Mouse (Mus musculus) kidney, postnatal 0 days (tissue): ENCODE measurements around the gene Ccsap. TPM values are rescaled to one million over a fixed set of nuclear protein-coding genes. Genes with fewer than 3 reads are reported as not detected.

Experiments
- ATAC-seq: fragments of 200-750 bp; cut with Nextera tagmentation; replicated peaks from 2 replicates; pipeline ENCODE4 v1.8.0; 2017; ENCODE audit warnings: low read depth, moderate number of reproducible peaks, moderate TSS enrichment, moderate library complexity; ENCODE audit not compliant: low FRiP score
- DNase-seq: peaks from one replicate; pipeline ENCODE4 v3.0.0-alpha.2; 2016; ENCODE audit warnings: low spot score
- H3K27ac ChIP-seq: fragments of 300-500 bp; sonication (generic); 2 replicates; pipeline ENCODE4 v1.5.1; 2014; ENCODE audit warnings: mild to moderate bottlenecking
- H3K27me3 ChIP-seq: fragments of 300-500 bp; sonication (generic); 2 replicates; pipeline ENCODE4 v1.6.1; 2014; ENCODE audit warnings: low read length, mixed read lengths; ENCODE audit not compliant: insufficient read depth
- H3K36me3 ChIP-seq: fragments of 300-500 bp; sonication (generic); 2 replicates; pipeline ENCODE4 v1.6.1; 2014; ENCODE audit warnings: low read length, mixed read lengths; ENCODE audit not compliant: insufficient read depth
- H3K4me1 ChIP-seq: fragments of 300-500 bp; sonication (generic); replicated peaks from 2 replicates; pipeline ENCODE4 v1.6.1; 2014; ENCODE audit warnings: antibody characterized with exemption, low read length, mixed read lengths; ENCODE audit not compliant: insufficient read depth
- H3K4me2 ChIP-seq: fragments of 300-500 bp; sonication (generic); 2 replicates; pipeline ENCODE4 v1.6.1; 2014; ENCODE audit warnings: mild to moderate bottlenecking, low read length, moderate library complexity, mixed read lengths
- H3K4me3 ChIP-seq: fragments of 300-500 bp; sonication (generic); replicated peaks from 2 replicates; pipeline ENCODE4 v1.5.1; 2014; ENCODE audit warnings: low read depth, low read length
- H3K9ac ChIP-seq: fragments of 300-500 bp; sonication (generic); 2 replicates; pipeline ENCODE4 v1.6.1; 2014; ENCODE audit warnings: low read depth, low read length
- H3K9me3 ChIP-seq: fragments of 300-500 bp; sonication (generic); replicated peaks from 2 replicates; pipeline ENCODE4 v1.6.1; 2016; ENCODE audit warnings: low read length, inconsistent platforms, mixed read lengths
- CTCF ChIP-seq: IDR thresholded peaks from 2 replicates; pipeline ENCODE4 v1.5.1; 2016; ENCODE audit warnings: antibody characterized with exemption, low read depth, mild to moderate bottlenecking, moderate library complexity
- WGBS: fragments of 180-500 bp; shearing (Covaris S2); extraction: QIAGEN DNeasy Blood & Tissue Kit; methylation state at CpG from one replicate; pipeline ENCODE4 v1.1.7; 2014; 5-methylcytosine and 5-hydroxymethylcytosine counted together
- polyA plus RNA-seq: library from polyadenylated mRNA; unstranded; fragments of >200 nt; fragmentation: Nextera tagmentation; extraction: Ambion mirVana; gene quantifications from 2 replicates; pipeline ENCODE4 v1.2.1, GENCODE M21; 2015

Gene Ccsap
- polyA plus RNA-seq, 1 experiment from 2014 or later, result 1.8 TPM

DNA sequence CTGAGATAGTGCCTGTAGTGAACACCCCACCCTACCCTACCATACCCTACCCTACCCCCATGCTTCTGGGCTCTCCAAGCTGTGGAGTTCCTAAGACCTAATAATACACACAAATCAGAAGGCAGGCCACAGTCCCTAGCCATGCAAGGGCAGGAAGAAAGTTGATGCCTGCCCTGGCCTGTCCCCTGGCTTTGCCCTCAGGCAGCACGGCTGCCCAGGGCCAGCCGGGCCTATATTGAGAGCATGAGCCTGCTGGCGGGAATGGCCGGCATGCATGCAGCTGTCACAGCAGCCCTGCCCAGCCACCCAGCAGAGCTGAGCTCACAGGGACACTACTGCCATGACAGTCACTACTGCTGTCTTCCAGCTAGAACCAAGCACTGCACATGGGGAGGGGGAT is 23.1 kb upstream of the Ccsap start:
- Histone ChIP-seq H3K9me3 (no peaks in the 10 kb centered on the region), H3K4me1 (no peaks in the 10 kb centered on the region), H3K27me3 (no peaks in the 10 kb centered on the region), H3K36me3 (no peaks in the 10 kb centered on the region), H3K4me3 (no peak overlapping the region), H3K9ac (no peak overlapping the region), H3K4me2 (no peak overlapping the region), H3K27ac (no peak overlapping the region)
- 81% methylated on average over 4 of the region's 4 CpGs for WGBS
- no peak for DNase-seq
- no peak for TF ChIP-seq CTCF
- ATAC-seq, result no peak

GRCm38 (mm10) chr8:123882412-123882811 is 22.4 kb upstream of the Ccsap start:
- no peak overlapping the region for H3K9ac ChIP-seq
- no peak overlapping the region for H3K27ac ChIP-seq
- no peak overlapping the region for H3K4me2 ChIP-seq
- no peaks in the 10 kb centered on the region for H3K9me3 ChIP-seq
- DNase-seq, result no peak
- no peak for ATAC-seq
- no peak for TF ChIP-seq CTCF
- H3K4me1 ChIP-seq, result no peaks in the 10 kb centered on the region
- H3K4me3 ChIP-seq, result no peak overlapping the region
- 66% methylated on average over 2 of the region's 2 CpGs for WGBS
- H3K36me3 ChIP-seq, result no peaks in the 10 kb centered on the region
- no peaks in the 10 kb centered on the region for H3K27me3 ChIP-seq

DNA sequence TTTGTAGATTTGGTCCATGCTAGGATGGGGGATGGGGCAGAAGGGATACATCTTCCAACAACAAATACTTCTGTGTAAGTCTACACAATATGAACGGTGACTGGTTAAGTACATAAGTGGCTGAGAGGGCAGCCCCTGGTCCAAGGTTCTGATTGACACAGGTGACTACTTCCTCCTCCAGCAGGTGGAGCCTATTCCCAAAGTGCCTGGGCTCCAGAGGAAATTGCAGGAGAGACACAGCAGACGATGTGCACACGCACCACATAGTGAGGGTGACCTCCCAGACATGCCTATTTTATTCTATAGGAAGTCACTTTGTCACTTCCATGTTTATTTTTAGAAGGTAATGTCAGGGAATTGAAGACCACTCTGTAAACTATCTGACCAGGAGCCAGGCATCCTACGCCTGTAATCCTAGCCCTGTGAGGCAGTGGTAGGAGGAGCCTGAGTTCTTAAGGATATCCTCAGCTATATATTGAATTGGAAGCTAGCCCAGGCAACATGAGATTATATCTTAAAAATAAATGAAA is 20.9 kb upstream of the Ccsap start:
- H3K4me2 ChIP-seq, result no peak overlapping the region
- no peaks in the 10 kb centered on the region for H3K27me3 ChIP-seq
- 0 out of 2 replicates have a peak, but pooled peaks have one; percentile 26 for TF ChIP-seq CTCF
- H3K36me3 ChIP-seq, result no peaks in the 10 kb centered on the region
- H3K9me3 ChIP-seq, result no peaks in the 10 kb centered on the region
- DNase-seq, result no peak
- no peak overlapping the region for H3K27ac ChIP-seq
- H3K4me1 ChIP-seq, result no peaks in the 10 kb centered on the region
- 41% methylated on average over 4 of the region's 4 CpGs for WGBS
- no peak overlapping the region for H3K9ac ChIP-seq
- H3K4me3 ChIP-seq, result no peak overlapping the region
- no peak for ATAC-seq

DNA sequence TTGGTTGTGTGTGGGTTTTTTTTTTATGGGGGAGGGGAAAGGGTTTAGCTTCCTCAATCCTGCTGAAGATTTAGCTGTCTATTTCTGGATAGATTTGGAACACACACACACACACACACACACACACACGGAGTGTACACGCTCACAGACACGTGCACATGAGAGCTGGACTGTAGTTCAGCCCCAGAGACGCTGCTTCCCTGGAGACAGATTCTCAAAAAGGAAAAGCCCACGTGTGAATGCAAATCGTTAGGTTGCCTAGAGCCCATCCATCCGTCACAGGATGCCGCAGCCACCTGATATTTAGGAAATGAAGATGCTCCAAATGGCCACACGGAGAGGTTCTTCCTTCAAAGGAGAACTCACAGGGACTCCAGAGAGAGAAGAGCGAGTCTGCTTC is 20.3 kb upstream of the Ccsap start:
- Histone ChIP-seq H3K27ac (no peak overlapping the region), H3K36me3 (no peaks in the 10 kb centered on the region), H3K9me3 (no peaks in the 10 kb centered on the region), H3K27me3 (no peaks in the 10 kb centered on the region), H3K4me3 (no peak overlapping the region), H3K4me1 (no peaks in the 10 kb centered on the region), H3K4me2 (no peak overlapping the region), H3K9ac (no peak overlapping the region)
- WGBS, result 62% methylated on average over 10 of the region's 10 CpGs
- no peak for ATAC-seq
- no peak for TF ChIP-seq CTCF
- DNase-seq, result no peak

DNA sequence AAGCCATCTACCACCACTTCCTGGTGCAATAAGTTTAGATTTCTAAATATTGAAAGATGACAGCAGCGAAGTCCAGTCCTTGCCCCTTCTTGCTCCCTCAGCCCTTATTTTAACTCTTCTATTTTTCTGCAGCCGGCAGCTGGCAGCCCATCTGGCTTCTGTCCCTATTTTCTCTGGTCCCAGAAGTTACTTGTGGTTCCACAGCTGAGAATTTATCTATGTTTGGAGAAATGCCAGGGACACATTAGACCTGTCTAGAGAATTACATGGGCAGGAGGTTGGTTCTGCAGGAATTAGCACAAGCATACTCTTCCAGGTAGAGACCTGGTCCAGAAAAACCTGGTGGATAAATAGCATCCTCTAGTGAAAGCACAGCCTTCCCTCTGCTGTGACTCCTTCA is 17.9 kb upstream of the Ccsap start:
- DNase-seq, result no peak
- WGBS, result 51% methylated on average over 2 of the region's 2 CpGs
- H3K36me3 ChIP-seq, result no peaks in the 10 kb centered on the region
- no peak for ATAC-seq
- no peak overlapping the region for H3K27ac ChIP-seq
- no peaks in the 10 kb centered on the region for H3K4me1 ChIP-seq
- no peaks in the 10 kb centered on the region for H3K27me3 ChIP-seq
- no peaks in the 10 kb centered on the region for H3K9me3 ChIP-seq
- H3K9ac ChIP-seq, result no peak overlapping the region
- no peak overlapping the region for H3K4me3 ChIP-seq
- no peak for TF ChIP-seq CTCF
- H3K4me2 ChIP-seq, result no peak overlapping the region

GRCm38 (mm10) chr8:123874324-123874723 is 14.3 kb upstream of the Ccsap start:
- Histone ChIP-seq H3K36me3 (no peaks in the 10 kb centered on the region), H3K4me2 (no peak overlapping the region), H3K9ac (no peak overlapping the region), H3K9me3 (no peaks in the 10 kb centered on the region), H3K4me3 (no peak overlapping the region), H3K27me3 (no peaks in the 10 kb centered on the region), H3K4me1 (no peaks in the 10 kb centered on the region), H3K27ac (no peak overlapping the region)
- TF ChIP-seq CTCF, result no peak
- no peak for DNase-seq
- ATAC-seq, result no peak
- WGBS, result 80% methylated on average over 11 of the region's 11 CpGs

DNA sequence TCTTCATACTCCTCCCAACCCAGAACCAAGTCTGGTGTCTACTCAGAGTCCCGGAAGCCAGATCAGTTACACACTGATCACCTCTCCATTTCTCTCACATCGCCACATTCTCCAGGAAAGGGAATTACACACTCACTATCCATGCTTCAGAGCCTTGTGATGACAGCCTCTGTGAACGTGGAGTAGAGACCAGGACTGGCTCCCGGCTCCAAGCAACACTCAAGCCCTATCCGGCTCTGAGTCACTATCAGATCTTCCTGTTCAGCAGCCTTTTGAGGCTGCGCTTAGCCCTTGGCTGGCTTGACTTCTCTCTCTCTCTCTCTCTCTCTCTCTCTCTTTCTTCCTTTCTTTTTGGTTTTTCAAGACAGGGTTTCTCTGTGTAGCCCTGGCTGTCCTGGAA is 13.4 kb upstream of the Ccsap start:
- WGBS, result 63% methylated on average over 6 of the region's 6 CpGs
- Histone ChIP-seq H3K27ac (no peak overlapping the region), H3K4me2 (no peak overlapping the region), H3K36me3 (no peaks in the 10 kb centered on the region), H3K4me1 (no peaks in the 10 kb centered on the region), H3K9ac (no peak overlapping the region), H3K9me3 (no peaks in the 10 kb centered on the region), H3K27me3 (no peaks in the 10 kb centered on the region), H3K4me3 (no peak overlapping the region)
- no peak for ATAC-seq
- no peak for TF ChIP-seq CTCF
- no peak for DNase-seq
